Mouse (Mus musculus): ENCODE data around the gene Aes.
A peak's percentile ranks its signal among the peaks of the same experiment; 100 is the strongest.

The Aes gene

GRCm38 (mm10) chr10:81568381-81569191 lies 9.3 kb downstream of the Aes start:
- no peak for DNase-seq (ENCODE audit: low spot score in 2 of 2)

DNA sequence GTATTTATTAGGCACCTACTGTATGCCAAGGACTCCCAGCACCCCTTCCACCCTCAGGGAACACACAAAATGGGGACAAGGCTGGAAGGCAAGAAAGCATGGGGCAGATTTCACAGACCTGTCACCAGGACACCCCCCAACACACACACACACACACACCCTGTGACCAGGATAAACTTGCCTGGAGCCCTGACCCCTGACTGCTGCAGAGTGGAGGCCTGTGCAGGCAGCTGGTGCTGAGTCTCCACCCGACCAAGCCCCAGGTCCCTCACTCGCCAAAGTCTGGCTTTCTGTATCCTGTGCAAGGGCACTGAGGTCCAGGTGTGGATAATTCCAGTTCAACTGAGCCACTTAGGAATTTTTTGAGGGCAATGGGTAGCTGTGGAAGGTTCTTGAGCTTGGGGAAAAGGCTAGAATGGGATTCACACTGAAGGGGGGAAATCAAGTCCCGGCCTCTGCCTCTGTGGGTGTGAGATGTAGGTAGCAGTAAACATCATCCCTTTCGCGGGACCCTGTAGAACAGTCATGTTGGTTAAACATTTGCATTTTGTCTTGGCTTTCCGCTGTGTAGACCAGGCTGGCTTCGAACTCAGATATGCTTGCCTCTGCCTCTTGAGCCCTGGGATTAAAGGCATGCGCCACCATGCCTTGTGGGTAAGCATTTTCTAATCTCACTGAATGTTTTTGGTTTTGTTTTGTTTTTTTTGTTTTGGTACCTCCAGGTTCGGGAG lies 10.4 kb downstream of the Aes start:
- DNase-seq (ENCODE audit: low spot score in 2 of 2): no peak

GRCm38 (mm10) chr10:81570238-81570800 lies 11.0 kb downstream of the Aes start:
- no peak for DNase-seq (ENCODE audit: low spot score in 2 of 2)

DNA sequence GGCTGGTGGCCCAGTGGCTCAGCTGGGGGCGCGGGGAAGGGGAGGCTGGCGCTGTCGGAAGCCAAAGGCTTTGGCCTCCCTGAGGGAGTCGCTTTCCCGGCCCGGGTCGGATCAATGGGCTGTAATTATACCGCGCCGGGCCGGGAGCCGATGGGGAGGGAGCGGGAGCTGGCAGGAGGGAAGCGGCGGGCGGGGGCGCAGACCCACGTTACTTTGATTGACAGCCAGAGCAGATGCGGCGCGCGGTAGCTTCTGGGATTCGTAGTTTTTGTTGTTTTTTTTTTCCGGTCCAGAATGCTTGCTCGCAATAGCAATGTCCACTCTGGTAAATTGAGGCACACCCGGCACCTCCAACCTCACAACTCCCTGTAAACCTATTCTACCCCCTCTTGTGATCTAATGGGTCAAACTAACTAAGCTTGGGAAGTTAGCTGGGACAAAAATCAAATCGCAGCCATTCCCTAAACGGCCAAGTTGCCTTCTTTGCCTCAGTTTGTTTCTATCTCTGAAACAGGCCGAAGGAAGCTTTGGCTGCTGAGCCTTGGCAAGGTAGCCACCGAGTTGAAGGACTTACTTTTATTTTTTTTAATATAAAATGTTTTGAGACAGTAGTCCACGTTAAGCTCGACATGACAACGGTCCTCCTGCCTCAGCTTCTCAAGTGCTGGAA lies 11.7 kb downstream of the Aes start:
- peak; percentile 83 to 85 for DNase-seq (ENCODE audit: low spot score in 2 of 2)

GRCm38 (mm10) chr10:81571501-81571876 lies 12.2 kb downstream of the Aes start:
- DNase-seq (ENCODE audit: low spot score in 2 of 2): peak; percentile 96 to 98

DNA sequence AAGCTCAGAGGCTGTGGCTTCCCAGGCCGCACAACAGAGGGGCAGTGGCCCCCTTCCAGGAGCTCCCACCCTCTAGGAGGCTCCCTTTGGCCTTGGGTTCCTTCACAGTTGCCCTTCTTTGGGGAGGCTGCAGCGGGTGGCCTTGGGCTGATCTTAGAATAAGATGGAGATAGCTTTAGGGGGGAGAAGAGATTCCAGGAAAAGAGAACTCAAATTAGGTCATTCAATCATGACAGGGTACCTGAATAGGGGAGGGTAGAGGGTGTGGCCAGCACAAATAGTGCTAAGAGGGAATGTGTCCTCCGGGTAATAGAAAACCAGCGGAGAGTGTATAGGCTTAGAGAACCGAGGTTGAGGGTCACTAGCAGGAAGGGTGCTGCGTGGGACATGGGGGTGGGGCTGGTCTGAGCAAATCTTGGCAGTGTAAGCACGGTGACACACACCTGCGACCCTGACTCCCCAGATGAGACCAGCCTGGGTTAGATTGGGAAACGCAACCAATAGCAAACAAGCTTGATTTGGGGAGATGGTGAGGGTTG lies 12.9 kb downstream of the Aes start:
- DNase-seq (ENCODE audit: low spot score in 2 of 2): no peak

DNA sequence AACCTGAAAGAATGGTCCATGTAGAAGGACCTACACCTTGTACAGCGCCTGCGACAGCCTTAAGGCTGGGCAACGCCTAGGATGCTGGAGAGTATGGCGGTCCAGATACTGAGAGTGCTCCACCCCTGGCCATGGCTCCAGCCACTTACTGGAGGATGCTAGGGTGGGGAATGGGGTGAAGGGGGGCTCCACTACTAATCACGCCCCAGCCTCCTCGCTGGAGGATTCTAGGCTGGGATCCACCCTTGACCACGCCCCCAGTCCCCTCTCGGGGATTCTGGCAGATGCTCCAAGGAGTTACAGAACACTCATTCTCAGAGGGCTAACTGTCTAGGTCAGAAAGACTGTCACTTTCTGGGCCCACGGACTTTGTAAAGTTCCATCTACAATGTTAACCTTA lies 13.7 kb downstream of the Aes start:
- DNase-seq (ENCODE audit: low spot score in 2 of 2): no peak

GRCm38 (mm10) chr10:81574081-81575056 lies 15.1 kb downstream of the Aes start, which contains the start of gene Tle2:
Tle2 (plus strand) TSS chr10:81574561.
- no peak for DNase-seq (ENCODE audit: low spot score in 2 of 2)

- DNase-seq (ENCODE audit: low spot score in 2 of 2): no peak
Measured at GRCm38 (mm10) chr10:81575208-81575631, 15.9 kb downstream of the Aes start.

DNA sequence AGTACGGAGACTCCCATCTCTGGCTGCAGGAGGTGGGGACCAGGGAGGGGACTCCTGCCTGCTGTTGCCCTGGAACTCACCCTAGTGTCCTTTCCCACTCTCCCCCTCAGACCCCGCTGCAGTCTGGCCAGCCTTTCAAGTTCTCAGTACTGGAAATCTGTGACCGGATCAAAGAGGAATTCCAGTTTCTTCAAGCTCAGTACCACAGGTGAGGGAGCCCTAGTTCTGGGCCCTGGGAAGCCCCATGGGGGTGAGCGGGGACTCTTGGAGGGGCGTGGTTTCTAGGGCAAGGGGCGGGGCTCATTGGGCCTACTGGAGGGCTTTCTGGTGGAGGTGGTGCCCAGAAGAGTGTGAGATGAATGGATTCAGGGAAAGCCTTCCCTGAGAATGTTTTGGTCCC lies 16.4 kb downstream of the Aes start:
- no peak for DNase-seq (ENCODE audit: low spot score in 2 of 2)

DNA sequence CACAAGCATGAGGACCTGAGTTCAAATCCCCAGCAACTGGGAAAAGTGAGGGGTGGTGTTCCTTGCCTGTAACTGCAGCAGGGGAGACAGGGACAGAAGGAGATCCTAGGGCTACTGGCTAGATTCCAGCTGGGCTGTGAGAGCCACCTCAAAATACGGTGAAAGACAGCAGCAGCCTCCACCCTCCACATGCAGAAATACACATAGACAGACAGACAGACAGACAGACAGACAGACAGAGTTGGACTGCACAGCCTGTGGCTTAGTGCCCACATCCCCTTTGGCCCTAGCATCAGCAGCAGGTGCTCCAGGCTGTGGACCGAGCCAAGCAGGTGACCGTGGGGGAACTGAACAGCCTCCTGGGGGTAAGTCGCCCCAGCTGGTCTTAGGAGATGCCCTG lies 20.7 kb downstream of the Aes start:
- no peak for DNase-seq (ENCODE audit: low spot score in 2 of 2)

DNA sequence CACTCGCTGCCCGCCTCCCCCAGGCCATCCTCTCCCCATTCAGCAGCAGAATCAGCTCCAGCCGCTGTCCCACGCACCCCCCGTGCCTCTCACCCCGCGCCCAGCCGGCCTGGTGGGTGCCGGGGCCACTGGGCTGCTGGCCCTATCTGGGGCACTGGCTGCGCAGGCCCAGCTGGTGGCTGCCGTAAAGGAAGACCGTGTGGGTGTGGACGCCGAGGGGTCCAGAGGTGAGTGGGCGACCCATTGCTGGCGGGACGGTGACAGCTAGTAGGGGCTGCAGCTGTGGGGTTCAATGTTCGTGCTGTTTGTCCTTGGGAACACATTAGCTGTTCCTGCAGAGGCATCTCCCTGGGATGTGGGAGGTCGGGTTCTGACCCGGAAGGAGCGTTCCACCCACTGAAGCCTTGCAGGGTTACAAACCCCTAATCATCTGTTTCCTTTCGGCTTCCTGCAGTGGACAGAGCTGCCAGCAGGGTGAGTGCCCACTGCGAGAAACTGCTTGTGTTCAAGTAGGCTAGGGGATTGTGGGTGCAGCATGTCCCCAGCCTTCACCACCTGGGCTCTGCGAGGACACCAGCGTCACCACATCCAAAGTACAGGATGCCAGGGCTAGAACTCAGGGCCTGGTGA lies 21.3 kb downstream of the Aes start:
- DNase-seq (ENCODE audit: low spot score in 2 of 2): no peak

GRCm38 (mm10) chr10:81583347-81583746 lies 24.1 kb downstream of the Aes start:
- DNase-seq (ENCODE audit: low spot score in 2 of 2): no peak

DNA sequence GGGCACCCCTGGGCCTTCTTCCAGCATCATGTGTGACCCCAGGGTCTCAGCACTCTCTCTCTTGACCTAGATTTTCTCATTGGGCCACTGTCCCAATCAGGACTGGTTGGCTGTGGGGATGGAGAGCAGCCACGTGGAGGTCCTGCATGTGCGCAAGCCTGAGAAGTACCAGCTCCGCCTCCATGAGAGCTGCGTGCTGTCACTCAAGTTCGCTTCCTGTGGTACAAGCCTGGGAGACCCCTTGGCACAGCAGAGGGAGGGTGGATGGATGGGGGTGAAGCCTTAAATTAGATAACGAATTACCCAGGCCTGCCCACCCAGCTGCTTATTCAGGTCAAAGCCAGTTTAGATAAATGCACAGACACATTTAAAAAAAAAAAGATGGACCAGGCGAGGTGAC lies 29.5 kb downstream of the Aes start:
- DNase-seq (ENCODE audit: low spot score in 2 of 2): no peak

GRCm38 (mm10) chr10:81591846-81592245 lies 32.6 kb downstream of the Aes start:
- no peak for DNase-seq (ENCODE audit: low spot score in 2 of 2)

DNA sequence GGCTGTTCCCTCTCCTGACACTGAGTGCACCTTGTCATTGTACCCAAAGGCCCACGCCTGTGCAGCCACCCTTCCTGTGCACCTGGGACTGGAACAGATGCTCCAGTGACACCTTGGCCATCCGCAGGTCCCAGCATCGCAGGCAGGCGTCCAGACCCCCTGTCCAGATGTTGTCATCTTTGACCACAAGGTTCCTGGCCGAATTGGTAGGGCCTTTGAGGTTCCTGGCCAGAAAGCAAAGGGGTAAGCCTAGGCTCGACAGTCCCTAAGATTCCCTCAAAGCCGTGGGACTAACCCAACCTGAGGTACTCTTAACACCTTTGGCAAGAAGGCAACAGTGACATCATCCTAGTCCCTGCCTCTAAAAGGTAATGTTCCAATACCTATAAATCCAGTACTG lies 33.3 kb downstream of the Aes start:
- DNase-seq (ENCODE audit: low spot score in 2 of 2): no peak

GRCm38 (mm10) chr10:81593223-81593622 lies 33.9 kb downstream of the Aes start:
- DNase-seq (ENCODE audit: low spot score in 2 of 2): no peak

DNA sequence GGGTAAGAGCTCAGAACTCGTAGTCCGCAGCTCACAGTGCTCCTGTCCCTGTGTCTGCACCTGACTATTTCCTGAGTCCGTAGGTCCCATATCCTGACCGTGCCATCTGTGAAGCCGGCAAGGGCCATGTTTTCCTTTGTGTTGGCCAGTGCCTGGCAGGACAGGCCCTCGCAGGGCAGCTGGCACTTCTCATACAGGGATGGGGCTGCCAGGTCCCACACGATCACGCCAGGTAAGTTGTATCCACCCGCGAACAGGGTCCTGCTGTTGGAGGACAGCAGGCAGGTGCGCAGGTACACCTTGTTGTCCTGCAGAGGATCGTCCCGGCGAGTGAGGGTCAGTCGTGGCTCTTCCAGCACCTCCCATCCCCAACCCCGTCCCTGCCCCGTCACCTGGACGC lies 34.6 kb downstream of the Aes start:
- DNase-seq (ENCODE audit: low spot score in 2 of 2): no peak

DNA sequence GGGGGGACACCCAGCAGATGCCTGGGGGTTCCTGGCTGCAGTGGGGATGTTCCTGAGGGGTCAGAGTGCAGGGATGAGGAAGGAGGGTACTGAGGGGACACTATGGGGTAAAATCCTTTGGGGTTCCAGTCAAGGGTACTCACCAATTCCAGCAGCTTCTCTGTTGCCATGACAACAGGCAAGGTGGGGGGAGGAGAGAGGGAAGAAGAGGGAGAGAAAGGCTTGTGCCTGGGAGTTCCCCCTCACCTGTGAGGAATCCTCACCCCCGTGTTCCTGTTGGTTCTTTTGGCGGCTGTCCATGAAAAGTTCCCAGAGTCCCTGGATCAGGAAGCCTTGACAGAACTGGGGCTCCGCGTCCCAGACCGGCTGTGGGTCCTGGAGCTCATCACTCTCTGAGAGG lies 36.3 kb downstream of the Aes start:
- no peak for DNase-seq (ENCODE audit: low spot score in 2 of 2)

DNA sequence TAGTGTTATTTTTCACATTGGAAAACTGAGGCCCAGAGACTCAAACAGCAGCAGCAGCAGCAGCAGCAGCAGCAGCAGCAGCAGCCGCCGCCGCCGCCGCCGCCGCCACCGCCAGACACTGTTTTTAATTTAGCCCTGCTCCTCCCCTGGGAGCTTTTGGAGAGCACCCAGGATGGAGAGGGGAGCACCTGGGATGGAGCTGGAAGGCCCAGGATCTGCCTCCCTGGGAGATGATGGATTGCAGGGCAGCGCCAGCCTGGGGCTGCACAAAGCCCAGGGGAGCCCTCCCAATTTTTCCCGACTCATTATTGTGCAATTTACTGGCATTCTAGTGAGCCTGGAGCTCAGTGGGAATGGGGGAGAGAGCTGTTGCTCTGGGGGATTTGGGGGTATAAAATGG lies 37.3 kb downstream of the Aes start:
- DNase-seq (ENCODE audit: low spot score in 2 of 2): no peak
